Mouse (Mus musculus) ES-E14 (cell line): ENCODE measurements at regions not wholly inside any gene's neighbourhood (a gene's known extent, or its start where the extent isn't known, plus 50 kb on each side); places are given as distances from the start of the nearest gene placed in this dataset.

Source experiments
- DNase-seq: peaks from one replicate; pipeline ENCODE4 v3.0.0-alpha.2; 2013; ENCODE audit warnings: low read depth, low spot score
- H3K27ac ChIP-seq: 2 replicates; pipeline ENCODE4 v1.5.1; 2012; ENCODE audit warnings: low read depth, mild to moderate bottlenecking, low read length, moderate library complexity, mixed read lengths; ENCODE audit not compliant: poor library complexity, insufficient read depth, severe bottlenecking
- H3K36me3 ChIP-seq: 2 replicates; pipeline ENCODE4 v1.6.1; 2012; ENCODE audit warnings: mild to moderate bottlenecking, low read length, moderate library complexity, mixed read lengths; ENCODE audit not compliant: control insufficient read depth, poor library complexity, insufficient read depth, severe bottlenecking
- H3K4me1 ChIP-seq, 2 experiments: fragments of 150-350 bp in 1 of 2; sonication (generic) in 1 of 2; 2 replicates each; pipeline ENCODE4 v1.6.1; 2012; ENCODE audit warnings: low read length in 2 of 2, mild to moderate bottlenecking in 1 of 2, mixed read lengths in 1 of 2; ENCODE audit not compliant: control insufficient read depth in 2 of 2, insufficient read depth in 2 of 2, poor library complexity in 1 of 2
- H3K4me3 ChIP-seq, 2 experiments: fragments of 150-350 bp in 1 of 2; sonication (generic) in 1 of 2; 2 replicates each; pipeline ENCODE4 v1.5.1; 2012; ENCODE audit warnings: low read length in 2 of 2, low read depth in 1 of 2, mild to moderate bottlenecking in 1 of 2, mixed read lengths in 1 of 2; ENCODE audit not compliant: insufficient read depth in 1 of 2, poor library complexity in 1 of 2, severe bottlenecking in 1 of 2
- H3K9ac ChIP-seq: 2 replicates; pipeline ENCODE4 v1.6.1; 2012; ENCODE audit warnings: low read depth, mild to moderate bottlenecking, low read length, mixed read lengths; ENCODE audit not compliant: poor library complexity, insufficient read depth, severe bottlenecking
- H3K9me3 ChIP-seq: fragments of 150-350 bp; sonication (generic); 2 replicates; pipeline ENCODE4 v1.6.1; 2012; ENCODE audit warnings: low read depth, mild to moderate bottlenecking, low read length; ENCODE audit not compliant: control insufficient read depth, insufficient read depth
- CHD2 ChIP-seq: IDR thresholded peaks from 2 replicates; pipeline ENCODE4 v1.6.1; 2014; ENCODE audit warnings: mild to moderate bottlenecking, low read depth, low read length, inconsistent platforms
- HCFC1 ChIP-seq: IDR thresholded peaks from 2 replicates; pipeline ENCODE4 v1.6.1; 2012; ENCODE audit warnings: low read length, inconsistent platforms, borderline replicate concordance; ENCODE audit not compliant: insufficient read depth
- MAFK ChIP-seq: IDR thresholded peaks from 2 replicates; pipeline ENCODE4 v1.6.1; 2014; ENCODE audit warnings: mild to moderate bottlenecking, low read depth, low read length, inconsistent platforms; ENCODE audit not compliant: insufficient read depth
- ZC3H11A ChIP-seq: IDR thresholded peaks from 2 replicates; pipeline ENCODE4 v1.6.1; 2012; ENCODE audit warnings: low read depth, mild to moderate bottlenecking, inconsistent platforms, low read length, borderline replicate concordance
- ZNF384 ChIP-seq: IDR thresholded peaks from 2 replicates; pipeline ENCODE4 v1.6.1; 2012; ENCODE audit warnings: low read depth, low read length, inconsistent platforms
- in situ Hi-C, 2 experiments: fragments of 600-800 bp; cut with MboI; formaldehyde crosslinking; loops; one replicate each; pipeline ENCODE4 v1.15.1; 2025; ENCODE audit warnings: low sequenced_read_pairs in 2 of 2, inconsistent platforms in 1 of 2; ENCODE audit not compliant: unreplicated experiment in 2 of 2

DNA sequence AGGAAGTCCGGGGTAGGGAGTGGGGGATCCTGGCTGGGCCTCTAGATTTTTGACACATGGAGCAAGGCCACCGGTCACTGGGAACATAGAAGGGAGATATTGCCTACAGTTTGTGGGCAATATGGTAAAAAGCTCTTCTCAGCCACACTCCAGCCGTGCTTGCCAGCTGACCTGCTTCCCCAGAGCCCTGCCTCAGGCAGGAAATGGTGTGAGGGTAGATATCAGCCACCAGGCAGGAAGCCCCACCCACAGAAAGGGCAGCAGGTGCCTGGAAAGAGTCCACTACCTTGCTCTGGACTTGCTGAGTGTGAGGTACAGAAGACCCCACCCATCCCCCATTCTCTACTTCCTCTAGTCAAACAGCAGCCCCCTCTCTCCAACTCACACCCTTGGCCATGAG, 128.1 kb downstream of the Psmg1 start:
- in situ Hi-C loops, result no loop called here
- H3K4me1 ChIP-seq, result no peaks in the 10 kb centered on the region
- no peak for DNase-seq
- no peak overlapping the region for H3K27ac ChIP-seq
- H3K4me3 ChIP-seq, result no peak overlapping the region
- H3K9ac ChIP-seq, result no peak overlapping the region
- H3K9me3 ChIP-seq, result no peaks in the 10 kb centered on the region
- no peak for TF ChIP-seq ZNF384
- no peak for TF ChIP-seq CHD2
- TF ChIP-seq HCFC1, result no peak
- no peak for TF ChIP-seq ZC3H11A
- TF ChIP-seq MAFK, result no peak
- no peaks in the 10 kb centered on the region for H3K36me3 ChIP-seq

GRCm38 (mm10) chr16:95861231-95861690, 129.5 kb downstream of the Psmg1 start:
- H3K4me3 ChIP-seq, result no peak overlapping the region
- no peak for DNase-seq
- H3K36me3 ChIP-seq, result no peaks in the 10 kb centered on the region
- H3K9ac ChIP-seq, result no peak overlapping the region
- TF ChIP-seq CHD2 (no peak), ZNF384 (no peak), ZC3H11A (no peak), HCFC1 (no peak), MAFK (no peak)
- in situ Hi-C loops, result no loop called here
- H3K27ac ChIP-seq, result no peak overlapping the region
- H3K4me1 ChIP-seq, result no peaks in the 10 kb centered on the region
- no peaks in the 10 kb centered on the region for H3K9me3 ChIP-seq

DNA sequence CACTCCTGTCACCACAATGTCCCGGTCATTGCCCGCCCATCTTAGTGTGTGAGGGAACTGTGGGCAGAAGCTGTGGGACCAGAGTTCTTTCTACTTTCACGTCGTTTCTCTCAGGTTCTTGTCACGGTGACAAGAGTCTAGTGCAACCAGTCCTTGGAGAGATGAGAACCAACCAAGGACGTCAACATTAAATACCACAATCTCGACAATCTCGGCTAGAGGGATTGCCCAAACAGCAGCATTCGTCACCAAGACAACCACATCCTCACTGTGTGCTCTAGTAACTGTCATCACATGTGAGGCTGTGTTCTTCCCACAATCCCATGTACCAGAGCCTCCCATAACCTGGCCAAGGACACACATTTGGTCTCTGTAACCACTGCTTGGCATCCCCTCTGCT, 129.9 kb downstream of the Psmg1 start:
- Histone ChIP-seq H3K4me1 (no peaks in the 10 kb centered on the region), H3K9ac (no peak overlapping the region), H3K27ac (no peak overlapping the region), H3K4me3 (no peak overlapping the region), H3K9me3 (no peaks in the 10 kb centered on the region), H3K36me3 (no peaks in the 10 kb centered on the region)
- no peak for TF ChIP-seq HCFC1
- TF ChIP-seq CHD2, result no peak
- TF ChIP-seq ZC3H11A, result no peak
- TF ChIP-seq MAFK, result no peak
- TF ChIP-seq ZNF384, result no peak
- DNase-seq, result no peak
- in situ Hi-C loops, result no loop called here

- Histone ChIP-seq H3K9me3 (no peaks in the 10 kb centered on the region), H3K4me1 (no peaks in the 10 kb centered on the region), H3K9ac (no peak overlapping the region), H3K36me3 (no peaks in the 10 kb centered on the region), H3K27ac (no peak overlapping the region), H3K4me3 (no peak overlapping the region)
- TF ChIP-seq ZNF384 (no peak), CHD2 (no peak), MAFK (no peak), HCFC1 (no peak), ZC3H11A (no peak)
- in situ Hi-C loops, result no loop called here
- no peak for DNase-seq
Measured at GRCm38 (mm10) chr16:95860111-95860510, 130.6 kb downstream of the Psmg1 start.

DNA sequence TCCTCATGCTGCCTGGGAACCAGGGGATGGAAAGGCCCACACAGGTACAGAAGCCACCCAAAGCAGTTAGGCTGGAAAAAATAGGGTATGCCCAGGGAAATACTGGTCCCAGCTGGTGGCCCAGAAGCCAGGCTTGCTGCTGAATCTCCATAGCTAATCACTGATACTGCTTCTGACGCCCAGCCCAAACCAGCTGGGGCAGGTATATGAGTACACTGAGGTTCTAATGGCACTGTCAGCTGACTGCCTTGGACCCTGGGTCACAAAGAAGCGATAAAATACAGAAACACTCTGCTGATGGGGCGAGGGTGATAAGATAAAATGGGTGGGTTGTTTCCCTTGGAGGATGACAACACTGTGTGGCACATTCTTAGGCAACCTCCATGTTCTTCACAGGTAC, 133.4 kb downstream of the Psmg1 start:
- Histone ChIP-seq H3K4me1 (no peaks in the 10 kb centered on the region), H3K36me3 (no peaks in the 10 kb centered on the region), H3K9ac (no peak overlapping the region), H3K4me3 (no peak overlapping the region), H3K27ac (no peak overlapping the region), H3K9me3 (no peaks in the 10 kb centered on the region)
- in situ Hi-C loops, result no loop called here
- no peak for DNase-seq
- no peak for TF ChIP-seq ZC3H11A
- TF ChIP-seq MAFK, result no peak
- no peak for TF ChIP-seq CHD2
- TF ChIP-seq ZNF384, result no peak
- TF ChIP-seq HCFC1, result no peak
